Mouse (Mus musculus): Measurements from ENCODE around the gene Fkbp1b. TPM values are rescaled to one million over a fixed set of nuclear protein-coding genes. Genes with fewer than 3 reads are reported as not detected.
A peak's percentile ranks its signal among the peaks of the same experiment; 100 is the strongest.
"Not testable (repeated sequence)": the region's sequence is repeated elsewhere in the genome, so short reads cannot be mapped to it uniquely, and the experiment has no call there.

Fkbp1b gene
- polyA plus RNA-seq (2012; rRNA removed) = 0.47 and 0.68 TPM in 2 replicates

DNA sequence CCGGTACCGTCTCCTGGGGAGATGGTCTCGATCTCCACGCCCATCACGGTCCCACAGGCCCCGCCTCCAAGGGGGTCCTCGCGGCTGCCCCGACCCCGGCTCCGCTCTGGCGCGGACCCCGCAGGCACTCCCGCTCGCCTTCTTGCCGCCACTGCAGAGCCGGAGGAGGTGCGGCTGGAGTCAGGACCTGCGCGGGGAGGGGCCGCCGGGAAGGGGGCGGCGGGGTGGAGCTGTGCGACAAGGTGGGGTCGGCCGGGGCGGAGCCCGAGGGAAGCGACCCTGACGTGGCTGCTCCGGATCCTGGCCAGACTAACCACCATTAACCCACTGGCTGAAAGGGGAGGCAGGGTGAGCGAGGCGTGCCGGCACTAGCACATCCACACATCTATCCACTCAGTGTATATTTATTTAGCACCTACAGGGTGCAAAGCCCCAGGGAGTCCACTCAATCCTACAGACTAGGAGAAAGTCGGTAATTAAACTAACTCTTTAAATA lies at the start of gene Fkbp1b:
TSS of gene Fkbp1b (minus strand) at position 200 of the 496 bp plus-strand sequence.
- H3K36me3 ChIP-seq (ENCODE audit: control insufficient read depth, insufficient read depth, low read length) = no peaks in the 10 kb centered on the region
- H3K4me3 ChIP-seq (ENCODE audit: control insufficient read depth, low read depth, low read length) = peak within 1 kb of the TSS; percentile 67
- H3K27me3 ChIP-seq (ENCODE audit: control insufficient read depth, insufficient read depth, low read length) = peaks cover 2% of the 10 kb centered on the region; the same call in 1 of the 2 replicates
- TF ChIP-seq POLR2A (IDR thresholded peaks at IDR 0.05; ENCODE audit: control insufficient read depth, low read depth, low read length) (no peak), CTCF (IDR thresholded peaks at IDR 0.05; ENCODE audit: control insufficient read depth, insufficient read depth, insufficient replicate concordance, low read depth, low read length) (no peak)
- H3K27ac ChIP-seq (ENCODE audit: control insufficient read depth, insufficient read depth, low read depth, low read length) = no peak within 1 kb of the TSS
- H3K4me1 ChIP-seq (ENCODE audit: control insufficient read depth, insufficient read depth, low read length) = peaks cover 19% of the 10 kb centered on the region

DNA sequence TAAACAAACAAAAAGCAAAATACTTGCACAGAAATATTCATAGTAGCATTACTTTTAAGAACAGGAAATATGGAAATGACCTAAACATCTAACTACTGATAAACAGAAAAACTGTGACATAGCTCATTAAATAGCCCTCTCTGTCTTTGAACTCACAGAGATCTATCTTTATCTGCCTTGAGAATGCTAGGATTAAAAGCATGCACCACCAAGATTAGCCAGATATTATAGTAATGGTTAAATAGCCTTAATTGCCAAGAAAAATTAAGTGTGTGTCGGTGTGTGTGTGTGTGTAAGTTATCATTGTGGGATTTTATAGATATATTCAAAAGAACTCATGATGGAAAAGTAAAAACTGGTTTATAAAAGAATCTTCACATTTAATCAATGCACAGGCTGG lies 48.5 kb upstream of the Fkbp1b start:
- Histone ChIP-seq H3K27ac (ENCODE audit: control insufficient read depth, insufficient read depth, low read depth, low read length) (no peak overlapping the region), H3K36me3 (ENCODE audit: control insufficient read depth, insufficient read depth, low read length) (no peaks in the 10 kb centered on the region; the same call in 1 of the 2 replicates), H3K27me3 (ENCODE audit: control insufficient read depth, insufficient read depth, low read length) (no peaks in the 10 kb centered on the region), H3K4me1 (ENCODE audit: control insufficient read depth, insufficient read depth, low read length) (no peaks in the 10 kb centered on the region), H3K4me3 (ENCODE audit: control insufficient read depth, low read depth, low read length) (no peak overlapping the region)
- TF ChIP-seq POLR2A (IDR thresholded peaks at IDR 0.05; ENCODE audit: control insufficient read depth, low read depth, low read length) (no peak), CTCF (IDR thresholded peaks at IDR 0.05; ENCODE audit: control insufficient read depth, insufficient read depth, insufficient replicate concordance, low read depth, low read length) (no peak)

GRCm38 (mm10) chr12:4889251-4889650 lies 47.9 kb upstream of the Fkbp1b start:
- Histone ChIP-seq H3K36me3 (ENCODE audit: control insufficient read depth, insufficient read depth, low read length) (no peaks in the 10 kb centered on the region; the same call in 1 of the 2 replicates), H3K27me3 (ENCODE audit: control insufficient read depth, insufficient read depth, low read length) (no peaks in the 10 kb centered on the region), H3K4me1 (ENCODE audit: control insufficient read depth, insufficient read depth, low read length) (no peaks in the 10 kb centered on the region), H3K4me3 (ENCODE audit: control insufficient read depth, low read depth, low read length) (no peak overlapping the region), H3K27ac (ENCODE audit: control insufficient read depth, insufficient read depth, low read depth, low read length) (no peak overlapping the region)
- TF ChIP-seq CTCF (IDR thresholded peaks at IDR 0.05; ENCODE audit: control insufficient read depth, insufficient read depth, insufficient replicate concordance, low read depth, low read length) = no peak
- no peak for TF ChIP-seq POLR2A (IDR thresholded peaks at IDR 0.05; ENCODE audit: control insufficient read depth, low read depth, low read length)

DNA sequence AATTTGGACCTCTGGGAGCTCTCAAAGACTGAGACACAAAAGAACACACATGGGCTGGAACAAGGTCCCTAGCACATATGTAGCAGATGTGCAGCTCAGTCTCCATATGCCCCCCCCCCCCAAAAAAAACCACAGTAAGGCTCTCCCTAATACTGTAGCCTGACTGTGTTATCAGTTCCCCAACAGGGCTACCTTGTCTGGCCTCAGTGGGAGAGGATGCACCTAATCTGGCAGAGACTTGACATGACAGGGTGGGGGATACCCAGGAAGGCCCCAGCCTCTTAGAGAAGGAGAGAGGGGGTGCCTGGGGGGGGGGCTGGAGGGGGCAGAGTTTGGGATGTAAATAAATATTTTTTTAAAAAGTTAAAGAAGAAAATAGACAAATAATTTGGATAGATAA lies 47.3 kb upstream of the Fkbp1b start:
- Histone ChIP-seq H3K4me1 (ENCODE audit: control insufficient read depth, insufficient read depth, low read length) (no peaks in the 10 kb centered on the region), H3K4me3 (ENCODE audit: control insufficient read depth, low read depth, low read length) (no peak overlapping the region), H3K27me3 (ENCODE audit: control insufficient read depth, insufficient read depth, low read length) (no peaks in the 10 kb centered on the region), H3K27ac (ENCODE audit: control insufficient read depth, insufficient read depth, low read depth, low read length) (no peak overlapping the region), H3K36me3 (ENCODE audit: control insufficient read depth, insufficient read depth, low read length) (no peaks in the 10 kb centered on the region; the same call in 1 of the 2 replicates)
- TF ChIP-seq POLR2A (IDR thresholded peaks at IDR 0.05; ENCODE audit: control insufficient read depth, low read depth, low read length) = no peak
- TF ChIP-seq CTCF (IDR thresholded peaks at IDR 0.05; ENCODE audit: control insufficient read depth, insufficient read depth, insufficient replicate concordance, low read depth, low read length) = no peak

- not testable (repeated sequence) for H3K27ac ChIP-seq (ENCODE audit: control insufficient read depth, insufficient read depth, low read depth, low read length); H3K36me3 ChIP-seq (ENCODE audit: control insufficient read depth, insufficient read depth, low read length); H3K27me3 ChIP-seq (ENCODE audit: control insufficient read depth, insufficient read depth, low read length); H3K4me1 ChIP-seq (ENCODE audit: control insufficient read depth, insufficient read depth, low read length); H3K4me3 ChIP-seq (ENCODE audit: control insufficient read depth, low read depth, low read length)
These were observed 45.2 kb upstream of the Fkbp1b start for GRCm38 (mm10) chr12:4886581-4886980.

DNA sequence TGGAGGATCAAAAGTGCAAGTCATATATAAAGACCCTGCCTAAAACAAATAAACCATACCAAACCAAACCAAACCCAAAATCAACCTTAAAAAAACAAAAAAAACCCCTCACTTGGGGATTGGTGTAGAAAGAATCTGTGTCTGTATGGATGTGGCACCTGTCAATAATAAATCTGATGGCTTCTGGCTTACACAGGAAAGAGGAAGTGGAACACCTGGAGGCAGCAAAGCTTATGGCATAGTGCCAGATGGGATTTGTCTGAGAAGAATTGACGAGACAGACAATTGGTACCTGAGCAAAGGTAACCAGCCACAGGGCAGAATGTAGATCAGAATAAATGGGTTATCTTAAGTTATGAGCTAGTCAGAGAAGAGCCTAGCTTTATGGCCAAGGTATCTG lies 43.7 kb upstream of the Fkbp1b start:
- Histone ChIP-seq H3K4me3 (ENCODE audit: control insufficient read depth, low read depth, low read length) (no peak overlapping the region), H3K4me1 (ENCODE audit: control insufficient read depth, insufficient read depth, low read length) (no peaks in the 10 kb centered on the region), H3K36me3 (ENCODE audit: control insufficient read depth, insufficient read depth, low read length) (peaks cover 2% of the 10 kb centered on the region; the same call in 1 of the 2 replicates), H3K27ac (ENCODE audit: control insufficient read depth, insufficient read depth, low read depth, low read length) (no peak overlapping the region), H3K27me3 (ENCODE audit: control insufficient read depth, insufficient read depth, low read length) (no peaks in the 10 kb centered on the region)
- no peak for TF ChIP-seq POLR2A (IDR thresholded peaks at IDR 0.05; ENCODE audit: control insufficient read depth, low read depth, low read length)
- TF ChIP-seq CTCF (IDR thresholded peaks at IDR 0.05; ENCODE audit: control insufficient read depth, insufficient read depth, insufficient replicate concordance, low read depth, low read length) = no peak

DNA sequence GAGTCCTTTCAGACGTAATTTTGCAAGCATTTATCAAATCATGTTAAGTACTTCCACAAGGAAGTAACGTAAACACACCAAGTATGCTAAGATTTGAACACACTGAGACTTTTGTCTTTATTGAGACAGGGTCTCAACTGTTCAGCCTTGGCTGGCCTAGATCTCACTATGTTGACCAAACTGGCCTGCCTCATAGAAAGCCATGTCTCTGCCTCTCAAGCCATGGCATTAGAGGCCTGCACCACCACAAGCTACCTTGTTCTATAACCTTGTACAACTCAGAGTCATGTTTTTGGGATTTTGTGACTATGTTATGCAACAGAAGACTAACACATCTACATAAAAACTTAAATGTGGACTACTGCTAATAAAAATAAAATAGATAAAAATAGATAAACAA lies 40.7 kb upstream of the Fkbp1b start:
- TF ChIP-seq POLR2A (IDR thresholded peaks at IDR 0.05; ENCODE audit: control insufficient read depth, low read depth, low read length) = no peak
- no peak for TF ChIP-seq CTCF (IDR thresholded peaks at IDR 0.05; ENCODE audit: control insufficient read depth, insufficient read depth, insufficient replicate concordance, low read depth, low read length)
- no peaks in the 10 kb centered on the region for H3K27me3 ChIP-seq (ENCODE audit: control insufficient read depth, insufficient read depth, low read length)
- H3K4me1 ChIP-seq (ENCODE audit: control insufficient read depth, insufficient read depth, low read length) = no peaks in the 10 kb centered on the region
- H3K36me3 ChIP-seq (ENCODE audit: control insufficient read depth, insufficient read depth, low read length) = peaks cover 2% of the 10 kb centered on the region; the same call in 1 of the 2 replicates
- no peak overlapping the region for H3K4me3 ChIP-seq (ENCODE audit: control insufficient read depth, low read depth, low read length)
- H3K27ac ChIP-seq (ENCODE audit: control insufficient read depth, insufficient read depth, low read depth, low read length) = no peak overlapping the region

- Histone ChIP-seq H3K36me3 (ENCODE audit: control insufficient read depth, insufficient read depth, low read length) (peaks cover 2% of the 10 kb centered on the region; the same call in 1 of the 2 replicates), H3K27ac (ENCODE audit: control insufficient read depth, insufficient read depth, low read depth, low read length) (no peak overlapping the region), H3K4me3 (ENCODE audit: control insufficient read depth, low read depth, low read length) (no peak overlapping the region), H3K27me3 (ENCODE audit: control insufficient read depth, insufficient read depth, low read length) (no peaks in the 10 kb centered on the region), H3K4me1 (ENCODE audit: control insufficient read depth, insufficient read depth, low read length) (peaks cover 4% of the 10 kb centered on the region)
- TF ChIP-seq POLR2A (IDR thresholded peaks at IDR 0.05; ENCODE audit: control insufficient read depth, low read depth, low read length) (no peak), CTCF (IDR thresholded peaks at IDR 0.05; ENCODE audit: control insufficient read depth, insufficient read depth, insufficient replicate concordance, low read depth, low read length) (no peak)
These were observed 37.7 kb upstream of the Fkbp1b start for GRCm38 (mm10) chr12:4879048-4879447.
